In the genomic region with DNA sequence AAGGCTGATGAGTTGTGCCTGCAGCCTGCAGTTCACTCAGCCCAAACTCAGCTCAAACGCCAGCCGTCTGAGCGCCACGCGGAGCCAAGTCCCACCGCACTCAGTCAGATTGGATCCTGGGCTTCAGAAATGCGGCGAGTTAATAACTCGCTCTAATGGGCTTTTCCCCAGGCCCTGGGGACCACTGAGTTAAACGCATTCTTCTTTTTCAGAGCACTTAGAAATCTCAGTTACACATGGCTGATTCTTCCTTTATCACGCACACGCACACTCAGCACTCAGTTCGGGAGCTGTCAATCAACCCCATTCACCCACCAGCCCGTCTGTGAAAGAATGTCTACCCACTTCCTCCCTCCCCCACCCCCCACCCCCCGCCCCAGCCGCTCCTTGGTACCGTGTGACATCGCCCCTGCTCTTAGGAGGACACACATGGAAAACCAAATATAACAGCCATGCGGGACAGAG, we compare ENCODE assay signal across 16 mouse cellular contexts. TPM values are rescaled to one million over a fixed set of nuclear protein-coding genes. Genes with fewer than 3 reads are reported as not detected.
DNase-seq lines count a peak whose midpoint lies in the region; ATAC-seq and TF ChIP-seq lines count a peak whose summit lies in the region.
"Had no signal": no experiment of that assay in that cellular context is flagged by ENCODE, and none has a peak within 500 bp of the region (broad histone marks: within the 10 kb centered on the region; RNA-seq: fewer than 3 reads in every experiment).

No protein-coding gene starts in this region.

- DNase-seq in kidney, postnatal 0 days (ENCODE audit: low spot score): no peak
- DNase-seq in kidney, adult 11 months: no peak
- peak; percentile 67 for DNase-seq in mesoderm, embryonic 11.5 days (ENCODE audit: low read depth, low spot score)
- peak; percentile 67 for DNase-seq in retina, embryonic 14.5 days (ENCODE audit: low spot score)
- no peak for DNase-seq in cerebellum, adult 18-20 months
- no peak for DNase-seq in thymus, postnatal 14 days
- DNase-seq: gastrocnemius, postnatal 10 days; layer of hippocampus, postnatal 36 days had no signal

- no peaks in the 10 kb centered on the region for H3K4me1 ChIP-seq in kidney, postnatal 0 days (replicated peaks; ENCODE audit: insufficient read depth, low read length)
- H3K4me1 ChIP-seq in forebrain, embryonic 15.5 days: peaks cover 41% of the 10 kb centered on the region

- ATAC-seq in kidney, postnatal 0 days (replicated peaks; ENCODE audit: low FRiP score, low read depth): peak; percentile 36; the same call in 1 of the 2 replicates
- peak; percentile 71 for ATAC-seq in forebrain, embryonic 15.5 days (replicated peaks)
- no peak for ATAC-seq in erythroid progenitor cell, adult 5-6 weeks (replicated peaks; ENCODE audit: low FRiP score, poor library complexity, severe bottlenecking)

- H3K9ac ChIP-seq in kidney, postnatal 0 days (ENCODE audit: low read depth, low read length): no peak overlapping the region
- no peak overlapping the region for H3K9ac ChIP-seq in forebrain, embryonic 15.5 days (replicated peaks)
- H3K9ac ChIP-seq: embryonic facial prominence, embryonic 12.5 days; liver, embryonic 14.5 days had no signal

- H3K9me3 ChIP-seq in kidney, postnatal 0 days (replicated peaks; ENCODE audit: low read length): no peaks in the 10 kb centered on the region
- H3K9me3 ChIP-seq in forebrain, embryonic 15.5 days: no peaks in the 10 kb centered on the region
- H3K9me3 ChIP-seq: embryonic facial prominence, embryonic 12.5 days had no signal

- H3K4me3 ChIP-seq in kidney, postnatal 0 days (replicated peaks; ENCODE audit: low read depth, low read length): no peak overlapping the region
- H3K4me3 ChIP-seq in forebrain, embryonic 15.5 days: no peak overlapping the region
- H3K4me3 ChIP-seq: embryonic facial prominence, embryonic 12.5 days had no signal

- no peaks in the 10 kb centered on the region for H3K27me3 ChIP-seq in kidney, postnatal 0 days (ENCODE audit: insufficient read depth, low read length)
- H3K27me3 ChIP-seq in forebrain, embryonic 15.5 days: no peaks in the 10 kb centered on the region

- TF ChIP-seq CTCF in kidney, postnatal 0 days (IDR thresholded peaks at IDR 0.05; ENCODE audit: low read depth): no peak

- WGBS in kidney, postnatal 0 days: 28% methylated on average over 19 of the region's 19 CpGs
- 3% methylated on average over 19 of the region's 19 CpGs for WGBS in forebrain, embryonic 15.5 days

- no peak overlapping the region for H3K4me2 ChIP-seq in kidney, postnatal 0 days (ENCODE audit: low read length)
- peak overlapping the region; percentile 9; the same call in 1 of the 2 replicates for H3K4me2 ChIP-seq in forebrain, embryonic 15.5 days (replicated peaks)
- H3K4me2 ChIP-seq: embryonic facial prominence, embryonic 12.5 days had no signal

- no peak overlapping the region for H3K27ac ChIP-seq in kidney, postnatal 0 days
- peak overlapping the region; percentile 53 for H3K27ac ChIP-seq in forebrain, embryonic 15.5 days (replicated peaks)
- H3K27ac ChIP-seq: embryonic facial prominence, embryonic 12.5 days; liver, embryonic 14.5 days had no signal

- H3K36me3 ChIP-seq in kidney, postnatal 0 days (ENCODE audit: insufficient read depth, low read length): no peaks in the 10 kb centered on the region
- H3K36me3 ChIP-seq in forebrain, embryonic 15.5 days: no peaks in the 10 kb centered on the region
- H3K36me3 ChIP-seq: embryonic facial prominence, embryonic 12.5 days had no signal

RNA-seq across cellular contexts. Expression of a gene that starts 32.8 kb away (rescaled TPM):
- polyA plus RNA-seq in kidney, postnatal 0 days (2015; fragmentation: Nextera tagmentation; extraction: Ambion mirVana): not detected in 2 replicates
- 0.84 and 1.0 TPM in 2 replicates for polyA plus RNA-seq in forebrain, embryonic 15.5 days (2015; fragmentation: Nextera tagmentation; extraction: Ambion mirVana)
- total RNA-seq in erythroid progenitor cell, adult 5-6 weeks (2015; ENCODE audit: low replicate concordance): not detected in 2 replicates
- total RNA-seq in erythroid progenitor cell, adult 5-6 weeks (2017; ENCODE audit: low replicate concordance): not detected in 2 replicates
- total RNA-seq: gastrocnemius, postnatal 10 days; layer of hippocampus, postnatal 36 days had no signal
- polyA plus RNA-seq: C2C12; embryonic facial prominence, embryonic 12.5 days; heart, postnatal 0 days; kidney, embryonic 14.5 days; liver, embryonic 14.5 days; small intestine, adult 2 months had no signal

Comparison
In these comparisons a context has a peak if more than half of its experiments do, and no peak if none do; other contexts are left out.
1. DNase-seq: peak in mesoderm, embryonic 11.5 days (single experiment) and retina, embryonic 14.5 days (single experiment); none in kidney, postnatal 0 days (single experiment), kidney, adult 11 months (single experiment), cerebellum, adult 18-20 months (0 of 2) and thymus, postnatal 14 days (single experiment).